Mouse (Mus musculus) liver, embryonic 13.5 days (tissue): ENCODE measurements around the gene Cdc42bpa. TPM values are rescaled to one million over a fixed set of nuclear protein-coding genes. Genes with fewer than 3 reads are reported as not detected.
A peak's percentile ranks its signal among the peaks of the same experiment; 100 is the strongest.

ENCODE experiments used
- ATAC-seq: fragments of 200-750 bp; cut with Nextera tagmentation; 2 replicates; pipeline ENCODE4 v1.8.0; 2017; ENCODE audit warnings: low read depth, mild to moderate bottlenecking, moderate number of reproducible peaks, moderate library complexity
- DNase-seq: peaks from one replicate; pipeline ENCODE4 v3.0.0; 2022
- H3K27ac ChIP-seq: fragments of 300-500 bp; sonication (generic); 2 replicates; pipeline ENCODE4 v1.5.1; 2015; ENCODE audit warnings: moderate library complexity, mild to moderate bottlenecking, inconsistent platforms
- H3K27me3 ChIP-seq: fragments of 300-500 bp; sonication (generic); 2 replicates; pipeline ENCODE4 v1.6.1; 2015; ENCODE audit warnings: mild to moderate bottlenecking, inconsistent platforms
- H3K36me3 ChIP-seq: fragments of 300-500 bp; sonication (generic); 2 replicates; pipeline ENCODE4 v1.6.1; 2015; ENCODE audit warnings: mild to moderate bottlenecking, inconsistent platforms
- H3K4me1 ChIP-seq: fragments of 300-500 bp; sonication (generic); replicated peaks from 2 replicates; pipeline ENCODE4 v1.6.1; 2015; ENCODE audit warnings: inconsistent platforms
- H3K4me2 ChIP-seq: fragments of 300-500 bp; sonication (generic); 2 replicates; pipeline ENCODE4 v1.6.1; 2015; ENCODE audit warnings: inconsistent platforms, mild to moderate bottlenecking, moderate library complexity
- H3K4me3 ChIP-seq: fragments of 300-500 bp; sonication (generic); replicated peaks from 2 replicates; pipeline ENCODE4 v1.5.1; 2015; ENCODE audit warnings: mild to moderate bottlenecking, inconsistent platforms
- H3K9ac ChIP-seq: fragments of 300-500 bp; sonication (generic); 2 replicates; pipeline ENCODE4 v1.6.1; 2015; ENCODE audit warnings: mild to moderate bottlenecking, inconsistent platforms
- H3K9me3 ChIP-seq: fragments of 300-500 bp; sonication (generic); replicated peaks from 2 replicates; pipeline ENCODE4 v1.6.1; 2016; ENCODE audit warnings: inconsistent platforms
- WGBS: fragments of 180-500 bp; shearing (Covaris S2); methylation state at CpG from one replicate; pipeline ENCODE4 v1.1.7; 2015; ENCODE audit not compliant: insufficient replicate concordance; 5-methylcytosine and 5-hydroxymethylcytosine counted together
- polyA plus RNA-seq: library from polyadenylated mRNA; unstranded; fragments of >200 nt; fragmentation: Nextera tagmentation; extraction: Ambion mirVana; gene quantifications from 2 replicates; pipeline ENCODE4 v1.2.1, GENCODE M21; 2015

Gene Cdc42bpa
- polyA plus RNA-seq, 1 experiment from 2014 or later: 11.1 TPM

DNA sequence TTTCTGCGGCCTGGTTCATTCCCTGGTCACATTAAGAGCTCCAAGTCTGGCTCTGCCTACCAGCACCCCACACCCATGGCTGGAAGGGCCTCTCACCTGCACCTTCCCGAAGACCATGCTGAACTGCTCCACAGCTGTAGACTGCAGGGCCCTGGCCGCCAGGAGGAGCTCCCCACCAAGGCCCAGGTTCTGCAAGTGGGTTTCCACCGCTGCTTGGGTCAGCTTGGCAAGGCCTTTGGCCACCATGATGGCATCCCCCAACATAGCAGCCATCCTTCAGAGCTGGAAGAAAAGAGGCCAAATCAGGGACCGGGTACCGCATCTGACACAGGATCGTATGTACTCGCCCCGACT is 221.7 kb downstream of the Cdc42bpa start:
- Histone ChIP-seq H3K36me3 (peaks cover 7% of the 10 kb centered on the region; the same call in 1 of the 2 replicates), H3K9me3 (no peaks in the 10 kb centered on the region), H3K9ac (no peak overlapping the region), H3K4me2 (no peak overlapping the region), H3K4me1 (peaks cover 54% of the 10 kb centered on the region), H3K27ac (peak overlapping the region; percentile 51; the same call in 1 of the 2 replicates), H3K27me3 (no peaks in the 10 kb centered on the region), H3K4me3 (no peak overlapping the region)
- ATAC-seq (no peak), DNase-seq (no peak)
- WGBS: 75% methylated on average over 9 of the region's 9 CpGs

DNA sequence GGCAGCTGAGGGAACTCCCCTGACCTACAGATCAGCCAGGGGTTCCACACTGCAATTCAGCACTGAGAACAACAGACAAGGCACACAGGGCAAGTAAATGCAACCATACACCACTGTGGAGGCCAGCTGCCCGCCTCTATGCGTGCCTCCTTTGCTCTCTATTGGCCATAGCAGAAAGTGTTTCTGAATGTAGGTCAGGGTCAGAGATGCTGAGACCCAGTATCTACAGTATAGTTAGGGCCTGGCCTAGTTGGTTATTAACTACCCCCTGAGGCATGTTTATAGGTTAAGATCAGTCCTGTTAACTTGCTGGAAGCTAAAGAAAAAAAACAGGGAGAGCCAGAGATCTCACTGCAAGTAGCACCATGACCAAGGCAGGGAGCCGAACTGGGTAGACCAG is 222.5 kb downstream of the Cdc42bpa start:
- WGBS: 57% methylated on average over 3 of the region's 3 CpGs
- Histone ChIP-seq H3K4me1 (peaks cover 53% of the 10 kb centered on the region), H3K9ac (no peak overlapping the region), H3K4me3 (no peak overlapping the region), H3K9me3 (no peaks in the 10 kb centered on the region), H3K36me3 (peaks cover 7% of the 10 kb centered on the region; the same call in 1 of the 2 replicates), H3K27me3 (no peaks in the 10 kb centered on the region), H3K4me2 (0 out of 2 replicates have a peak overlapping the region, but pooled peaks have one; percentile 11), H3K27ac (peak overlapping the region; percentile 51)
- DNase-seq (no peak), ATAC-seq (peak; percentile 49)

DNA sequence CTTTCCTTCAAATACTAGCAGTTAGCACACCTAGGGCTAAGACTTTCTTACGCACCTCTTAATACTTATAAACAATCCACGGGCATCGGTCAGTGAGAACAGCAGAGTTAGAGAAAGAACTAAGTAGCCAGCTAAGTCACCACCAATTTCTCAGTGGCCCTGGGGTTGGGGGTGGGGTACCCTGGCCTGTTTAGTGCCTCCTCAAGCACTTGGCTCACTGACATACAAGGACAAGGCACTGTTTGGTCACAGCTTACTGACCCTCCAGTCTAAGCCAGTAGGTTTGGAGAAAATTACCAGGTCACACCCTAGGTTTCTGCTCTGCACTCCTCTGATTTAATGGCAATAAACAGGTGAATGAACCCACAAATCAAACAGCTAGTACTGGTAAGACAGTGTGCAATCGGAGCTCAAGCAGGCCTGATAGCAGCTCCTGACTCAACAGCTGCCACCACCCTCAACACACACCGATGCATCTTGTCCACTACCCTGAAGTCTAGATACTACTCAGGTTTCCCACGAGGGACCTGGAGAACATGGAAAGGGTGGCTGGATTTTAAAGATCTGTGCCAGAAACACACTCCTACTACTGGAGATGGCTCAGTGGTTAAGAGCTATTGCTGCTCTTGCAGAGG is 223.4 kb downstream of the Cdc42bpa start:
- peaks cover 6% of the 10 kb centered on the region; the same call in 1 of the 2 replicates for H3K36me3 ChIP-seq
- no peak overlapping the region for H3K9ac ChIP-seq
- H3K9me3 ChIP-seq: no peaks in the 10 kb centered on the region
- DNase-seq (no peak), ATAC-seq (no peak)
- peak overlapping the region; percentile 1; the same call in 1 of the 2 replicates for H3K27ac ChIP-seq
- H3K4me2 ChIP-seq: no peak overlapping the region
- peaks cover 51% of the 10 kb centered on the region for H3K4me1 ChIP-seq
- H3K4me3 ChIP-seq: no peak overlapping the region
- H3K27me3 ChIP-seq: no peaks in the 10 kb centered on the region
- WGBS: 70% methylated on average over 6 of the region's 6 CpGs

DNA sequence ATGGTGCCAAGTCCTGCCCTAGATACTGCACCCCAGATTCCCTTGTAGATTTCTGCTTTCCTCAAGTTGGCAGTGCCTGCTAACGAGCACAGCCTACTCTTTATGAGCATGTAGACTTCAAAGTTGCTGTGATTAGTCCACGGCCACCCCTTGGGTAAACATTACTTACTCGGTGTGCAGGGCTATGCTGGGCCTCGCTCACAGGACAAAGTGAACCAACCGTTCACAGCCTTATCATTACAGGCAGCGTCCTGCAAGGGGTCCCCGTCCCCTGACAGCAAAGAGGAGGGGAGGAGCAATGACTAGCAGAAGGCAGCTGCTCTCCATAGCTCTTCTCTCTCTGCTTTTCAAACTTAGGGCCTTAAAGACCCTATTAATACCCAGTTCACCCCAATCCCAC is 224.5 kb downstream of the Cdc42bpa start:
- Histone ChIP-seq H3K4me3 (no peak overlapping the region), H3K4me2 (peak overlapping the region; percentile 1; the same call in 1 of the 2 replicates), H3K27ac (no peak overlapping the region), H3K4me1 (peaks cover 51% of the 10 kb centered on the region), H3K9ac (no peak overlapping the region), H3K9me3 (no peaks in the 10 kb centered on the region), H3K27me3 (no peaks in the 10 kb centered on the region), H3K36me3 (no peaks in the 10 kb centered on the region)
- ATAC-seq (peak; percentile 65), DNase-seq (no peak)
- 8% methylated on average over 7 of the region's 7 CpGs for WGBS

DNA sequence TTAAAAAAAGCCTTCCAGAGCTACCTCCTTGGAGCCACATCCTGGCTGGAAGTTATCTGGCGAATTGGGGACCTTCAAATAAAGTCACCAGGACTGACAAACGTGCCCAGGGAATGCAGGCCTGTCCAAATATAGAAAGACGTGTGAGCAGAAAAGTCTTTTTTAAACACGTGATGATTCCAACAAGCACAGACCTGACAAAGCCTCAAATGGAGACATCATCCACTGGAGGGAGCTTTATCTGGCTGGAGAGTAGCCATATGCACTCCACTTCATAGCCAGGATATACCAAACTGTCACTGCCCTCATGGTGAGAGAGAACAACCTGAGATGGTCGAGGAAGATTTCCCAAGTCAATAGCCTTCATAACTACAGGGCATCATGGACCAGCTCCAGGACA is 225.6 kb downstream of the Cdc42bpa start:
- DNase-seq (no peak), ATAC-seq (no peak)
- no peak overlapping the region for H3K9ac ChIP-seq
- H3K27me3 ChIP-seq: no peaks in the 10 kb centered on the region
- 60% methylated on average over 5 of the region's 5 CpGs for WGBS
- no peak overlapping the region for H3K4me3 ChIP-seq
- no peak overlapping the region for H3K27ac ChIP-seq
- no peak overlapping the region for H3K4me2 ChIP-seq
- peaks cover 51% of the 10 kb centered on the region for H3K4me1 ChIP-seq
- no peaks in the 10 kb centered on the region for H3K36me3 ChIP-seq
- no peaks in the 10 kb centered on the region for H3K9me3 ChIP-seq

DNA sequence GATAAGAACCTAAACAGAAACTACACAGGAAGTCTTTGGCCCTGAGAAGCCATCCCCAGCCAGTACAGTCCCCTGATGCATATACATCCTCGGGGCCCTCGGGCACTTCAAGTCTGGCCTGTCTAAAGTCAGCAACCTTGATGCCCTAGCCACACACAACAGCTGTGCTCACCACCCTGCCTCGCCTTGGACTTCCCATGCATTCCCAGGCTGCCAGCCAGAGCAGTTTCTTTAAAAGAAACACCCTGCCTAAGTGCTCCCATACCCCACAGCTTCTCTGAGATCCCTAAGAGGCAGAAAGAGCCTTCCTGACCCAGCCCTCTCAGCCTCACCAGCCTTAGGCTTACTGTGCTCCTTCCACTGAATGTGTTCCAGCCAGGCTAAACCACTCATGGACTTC is 226.1 kb downstream of the Cdc42bpa start:
- Histone ChIP-seq H3K4me1 (peaks cover 48% of the 10 kb centered on the region), H3K4me3 (no peak overlapping the region), H3K36me3 (no peaks in the 10 kb centered on the region), H3K4me2 (no peak overlapping the region), H3K9me3 (no peaks in the 10 kb centered on the region), H3K27ac (no peak overlapping the region), H3K27me3 (no peaks in the 10 kb centered on the region), H3K9ac (no peak overlapping the region)
- DNase-seq (no peak), ATAC-seq (no peak)
- WGBS: 73% methylated on average over 3 of the region's 3 CpGs

DNA sequence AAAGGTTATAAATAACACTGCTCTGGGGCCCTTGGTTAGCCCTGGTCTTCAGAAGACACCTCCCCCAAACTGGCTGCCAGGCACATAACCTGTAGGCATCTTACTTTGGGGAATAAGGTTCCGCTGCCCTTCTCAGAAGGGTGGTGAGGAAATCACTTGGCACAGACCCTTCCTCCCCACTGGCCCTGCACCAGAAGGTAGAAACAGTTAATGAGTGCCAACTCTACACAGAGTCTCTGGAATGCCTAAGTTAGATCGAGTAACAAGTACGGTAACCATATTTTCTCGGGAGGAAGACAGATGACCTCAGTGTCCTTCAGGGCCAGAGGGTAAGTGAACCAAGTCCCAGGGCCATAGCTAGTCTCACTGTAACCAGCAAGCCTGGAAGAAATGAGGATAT is 228.7 kb downstream of the Cdc42bpa start:
- Histone ChIP-seq H3K9me3 (no peaks in the 10 kb centered on the region), H3K4me1 (peaks cover 39% of the 10 kb centered on the region), H3K4me2 (no peak overlapping the region), H3K27ac (no peak overlapping the region), H3K9ac (no peak overlapping the region), H3K4me3 (no peak overlapping the region), H3K36me3 (no peaks in the 10 kb centered on the region), H3K27me3 (no peaks in the 10 kb centered on the region)
- WGBS: 77% methylated on average over 4 of the region's 4 CpGs
- no peak for DNase-seq
- ATAC-seq: no peak

DNA sequence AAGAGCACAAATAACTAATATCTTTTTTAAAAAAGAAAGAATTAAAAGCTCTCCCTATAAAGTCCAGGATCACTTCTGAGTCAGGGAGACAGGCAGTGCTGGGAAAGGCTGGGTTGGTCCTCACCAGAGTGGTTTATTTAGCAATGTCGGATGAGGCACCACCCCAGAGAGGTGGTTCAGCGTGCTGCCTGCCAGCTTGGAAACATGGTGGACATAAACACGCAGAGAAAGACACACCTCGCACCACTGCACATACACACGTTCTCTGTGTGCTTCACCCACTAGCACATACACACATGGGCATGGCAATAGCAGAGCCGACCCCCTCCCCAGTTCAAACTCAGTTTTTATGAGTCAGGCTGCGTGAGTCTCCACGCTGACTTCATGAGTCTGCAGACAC is 230.8 kb downstream of the Cdc42bpa start:
- Histone ChIP-seq H3K4me3 (no peak overlapping the region), H3K4me2 (no peak overlapping the region), H3K36me3 (no peaks in the 10 kb centered on the region), H3K27me3 (no peaks in the 10 kb centered on the region), H3K4me1 (peaks cover 34% of the 10 kb centered on the region), H3K9ac (no peak overlapping the region), H3K27ac (no peak overlapping the region), H3K9me3 (no peaks in the 10 kb centered on the region)
- DNase-seq (no peak), ATAC-seq (no peak)
- 75% methylated on average over 8 of the region's 8 CpGs for WGBS

DNA sequence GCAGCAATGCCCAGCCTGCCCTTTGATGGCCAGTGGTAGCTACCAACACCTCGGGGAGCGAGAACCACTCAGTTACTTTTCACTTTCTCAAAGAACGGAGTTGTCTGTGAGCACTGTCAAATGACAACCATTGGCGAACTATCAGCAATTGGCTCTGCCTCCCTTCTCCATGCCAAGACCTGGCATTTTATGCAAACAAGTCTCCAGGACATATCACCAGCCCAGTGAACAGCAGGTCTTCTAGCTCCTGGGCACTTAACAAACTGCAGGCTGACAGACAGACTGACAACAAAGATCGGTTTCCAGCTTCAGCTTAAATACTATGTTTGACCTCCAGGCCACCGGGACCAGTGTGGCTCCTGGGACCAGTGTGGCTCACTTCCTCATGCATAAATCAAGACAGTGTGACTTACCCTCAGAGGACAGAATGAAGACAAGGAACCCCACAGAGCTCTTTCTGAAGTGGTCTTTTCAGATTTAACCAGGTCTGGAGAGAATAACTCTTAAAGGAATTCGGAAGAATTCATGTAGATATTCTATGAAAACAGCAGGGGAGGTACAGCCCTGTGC is 231.5 kb downstream of the Cdc42bpa start:
- 46% methylated on average over 7 of the region's 7 CpGs for WGBS
- DNase-seq: no peak
- no peaks in the 10 kb centered on the region for H3K36me3 ChIP-seq

DNA sequence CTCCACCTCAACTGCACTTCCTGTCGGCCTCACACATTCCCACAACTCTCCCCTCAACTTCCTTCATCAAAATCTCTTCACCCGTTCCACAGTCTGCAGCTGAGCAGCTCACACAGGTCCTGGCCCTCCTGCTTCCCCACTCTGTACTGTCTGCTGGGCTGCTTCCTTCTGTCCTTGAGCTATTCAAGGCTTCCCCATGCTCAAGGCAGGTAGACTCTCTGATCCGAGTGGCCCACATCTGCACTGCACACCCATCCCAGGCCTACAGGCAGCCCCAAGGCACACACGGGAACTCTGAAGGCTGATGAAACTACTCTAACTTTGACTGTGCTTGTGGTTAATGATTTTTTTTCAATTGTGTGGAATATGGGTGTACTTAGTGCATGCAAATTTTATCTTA is 232.6 kb downstream of the Cdc42bpa start:
- peaks cover 34% of the 10 kb centered on the region for H3K4me1 ChIP-seq
- H3K9ac ChIP-seq: no peak overlapping the region
- 24% methylated on average over 4 of the region's 4 CpGs for WGBS
- H3K36me3 ChIP-seq: no peaks in the 10 kb centered on the region
- no peak overlapping the region for H3K4me3 ChIP-seq
- H3K9me3 ChIP-seq: no peaks in the 10 kb centered on the region
- no peak for ATAC-seq
- H3K27me3 ChIP-seq: no peaks in the 10 kb centered on the region
- no peak for DNase-seq
- no peak overlapping the region for H3K27ac ChIP-seq
- H3K4me2 ChIP-seq: no peak overlapping the region

More for the DNA sequence above, 231.5 kb downstream of the Cdc42bpa start:
- Histone ChIP-seq H3K4me1 (peaks cover 34% of the 10 kb centered on the region), H3K27me3 (no peaks in the 10 kb centered on the region), H3K9ac (no peak overlapping the region), H3K27ac (no peak overlapping the region), H3K4me3 (no peak overlapping the region), H3K4me2 (no peak overlapping the region), H3K9me3 (no peaks in the 10 kb centered on the region)
- no peak for ATAC-seq

DNA sequence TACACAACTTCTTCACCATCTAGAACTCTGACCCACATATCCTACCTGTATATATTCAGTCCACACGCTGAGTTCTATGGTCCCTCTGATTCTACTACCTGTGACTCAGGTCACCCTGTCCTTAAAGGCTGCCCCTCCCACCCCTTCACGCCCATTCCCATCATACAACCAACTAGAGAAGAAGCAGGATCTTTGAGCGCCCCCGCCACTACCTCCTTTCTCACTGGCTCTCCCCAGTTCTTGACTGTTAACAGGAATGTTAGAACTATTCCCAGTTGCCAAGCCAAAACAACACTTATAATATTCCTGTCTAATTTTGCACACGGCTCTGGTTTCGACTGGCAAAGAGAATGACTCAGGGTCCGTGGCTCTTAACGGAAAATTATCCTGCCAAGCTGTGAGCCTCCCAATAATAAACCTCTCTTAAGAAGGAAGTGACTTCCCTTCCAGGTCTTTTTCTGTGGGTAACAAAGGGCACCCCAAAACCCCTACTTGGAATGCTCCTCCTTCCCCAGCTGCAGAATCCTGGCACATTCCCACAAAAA is 233.2 kb downstream of the Cdc42bpa start:
- Histone ChIP-seq H3K36me3 (no peaks in the 10 kb centered on the region), H3K4me2 (no peak overlapping the region), H3K9me3 (no peaks in the 10 kb centered on the region), H3K27me3 (no peaks in the 10 kb centered on the region), H3K27ac (no peak overlapping the region), H3K9ac (no peak overlapping the region), H3K4me3 (no peak overlapping the region), H3K4me1 (peaks cover 34% of the 10 kb centered on the region)
- DNase-seq (no peak), ATAC-seq (no peak)
- 65% methylated on average over 8 of the region's 8 CpGs for WGBS

DNA sequence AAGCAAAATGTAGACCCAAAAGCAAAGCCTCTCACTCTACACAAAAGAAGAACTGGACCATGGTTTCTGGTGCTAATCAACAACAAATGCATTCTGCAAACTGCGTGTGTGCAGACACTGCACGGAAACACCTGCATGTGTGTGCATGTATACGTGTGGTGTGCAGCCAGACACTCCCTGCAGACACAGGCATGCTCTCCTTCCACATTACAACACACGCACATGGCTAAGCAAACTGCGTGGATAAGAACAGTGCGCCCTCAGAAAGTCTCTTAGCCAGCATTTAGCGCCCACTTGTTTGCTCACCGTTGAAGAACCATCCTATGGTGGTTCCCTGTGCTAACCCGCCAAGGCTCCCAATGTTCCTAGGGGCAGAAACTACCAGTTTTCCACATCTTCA is 233.8 kb downstream of the Cdc42bpa start:
- no peaks in the 10 kb centered on the region for H3K36me3 ChIP-seq
- no peaks in the 10 kb centered on the region for H3K27me3 ChIP-seq
- ATAC-seq: no peak
- H3K9me3 ChIP-seq: no peaks in the 10 kb centered on the region
- WGBS: 76% methylated on average over 9 of the region's 9 CpGs
- H3K9ac ChIP-seq: 0 out of 2 replicates have a peak overlapping the region, but pooled peaks have one; percentile 1
- peak overlapping the region; percentile 96; the same call in 1 of the 2 replicates for H3K4me2 ChIP-seq
- no peak for DNase-seq
- H3K4me3 ChIP-seq: no peak overlapping the region
- peaks cover 34% of the 10 kb centered on the region for H3K4me1 ChIP-seq
- H3K27ac ChIP-seq: no peak overlapping the region
